Mouse (Mus musculus) NIH3T3 (cell line): ENCODE measurements around the gene Best3.
A peak's percentile ranks its signal among the peaks of the same experiment; 100 is the strongest.

ENCODE experiments used
- DNase-seq: peaks from one replicate; pipeline ENCODE4 v3.0.0-alpha.2; 2012; ENCODE audit warnings: low read depth

Gene Best3

DNA sequence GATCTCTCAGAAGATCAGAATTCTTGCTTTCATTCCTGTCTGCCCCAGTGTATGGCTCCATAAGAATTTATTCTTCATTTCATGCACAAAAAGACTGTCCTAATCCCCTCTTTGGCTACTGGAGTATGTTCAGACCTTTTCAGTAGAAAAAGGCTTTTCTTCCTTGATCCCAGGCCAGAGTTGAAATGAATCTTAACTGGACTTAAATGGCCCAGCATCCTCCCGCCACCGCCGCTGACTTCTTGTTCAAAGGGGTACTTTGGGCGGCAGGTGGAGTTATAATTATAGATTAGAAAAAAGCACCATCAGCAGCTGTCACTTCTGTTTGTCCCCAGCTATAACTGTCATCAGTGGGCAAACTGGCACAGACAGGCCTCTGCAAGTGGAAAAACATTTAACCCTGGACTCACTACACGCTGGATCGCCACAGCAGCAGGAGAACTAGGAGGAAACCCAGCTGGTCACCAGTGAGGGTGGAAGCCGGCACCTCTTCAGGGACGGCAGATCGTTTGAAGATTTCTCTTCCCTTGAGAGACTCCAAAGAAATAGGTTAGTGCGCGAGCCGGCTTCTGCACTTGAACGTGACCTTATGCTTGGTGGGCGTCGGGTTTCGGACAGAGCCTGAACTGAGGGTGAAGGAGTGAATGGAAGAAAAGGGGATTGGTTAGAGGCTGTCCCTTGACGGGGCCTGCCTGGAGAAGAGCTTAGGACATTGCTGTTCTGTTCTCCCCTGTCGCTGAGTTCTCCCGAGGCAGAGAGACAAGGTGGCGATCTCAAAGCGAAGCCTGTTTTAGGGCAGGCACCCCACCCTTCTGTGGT lies at the start of gene Best3:
Gene Best3 (plus strand): TSS at position 51 of the 819 bp plus-strand sequence.
- no peak for DNase-seq

DNA sequence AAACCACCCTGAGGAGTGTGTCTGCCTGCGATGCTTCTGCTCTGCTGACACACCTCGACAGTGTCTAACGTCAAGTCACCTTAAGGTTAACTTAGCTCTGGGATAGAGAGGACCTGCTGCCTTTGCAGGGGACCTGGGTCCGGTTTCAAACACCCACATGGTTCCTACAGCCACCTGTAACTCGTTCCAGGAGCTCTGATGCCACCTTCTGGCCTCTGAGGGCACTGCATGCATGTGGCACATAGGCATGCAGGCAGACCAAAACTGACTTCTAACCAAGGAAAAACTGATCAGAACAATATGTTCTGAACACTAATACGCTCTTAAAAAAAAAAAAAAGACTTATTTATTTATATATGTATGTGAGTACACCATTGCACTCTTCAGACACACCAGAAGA lies 43.1 kb upstream of the Best3 start:
- peak; percentile 48 for DNase-seq

DNA sequence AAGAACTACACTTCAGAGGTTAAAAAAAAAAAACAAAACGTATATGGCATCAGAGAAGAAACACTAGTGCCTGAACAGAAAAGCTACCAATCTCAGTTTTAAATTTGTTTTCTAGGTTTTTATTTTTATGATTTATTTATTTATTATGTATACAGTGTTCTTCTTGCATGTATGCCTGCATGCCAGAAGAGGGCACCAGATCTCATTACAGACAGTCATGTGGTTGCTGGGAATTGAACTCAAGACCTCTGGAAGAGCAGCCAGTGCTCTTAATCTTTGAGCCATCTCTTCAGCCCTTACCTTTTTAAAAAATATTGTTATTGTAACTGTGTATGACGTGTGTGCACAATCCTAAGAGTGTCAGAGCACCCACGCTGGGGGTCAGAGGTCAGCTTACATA lies 42.0 kb upstream of the Best3 start:
- DNase-seq: peak; percentile 35

DNA sequence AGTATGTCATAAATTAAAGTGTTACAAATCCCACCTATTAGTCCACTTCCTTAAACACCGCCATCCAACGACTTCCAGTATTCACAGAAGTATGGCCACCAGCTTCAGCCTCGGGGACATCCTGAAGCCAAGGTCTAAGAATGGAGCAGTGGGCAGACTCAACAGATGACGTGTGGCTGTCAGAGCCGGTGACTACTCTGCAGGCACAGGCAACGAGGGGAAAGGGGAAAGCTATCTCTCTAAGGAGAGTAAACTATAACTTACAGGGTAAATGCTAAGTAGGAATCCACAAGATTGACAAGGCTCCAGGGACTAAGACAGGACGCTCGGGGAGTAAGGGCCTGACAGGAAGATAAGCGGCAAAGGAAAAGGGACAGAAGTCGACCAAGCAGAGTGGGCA lies 41.2 kb upstream of the Best3 start:
- no peak for DNase-seq

DNA sequence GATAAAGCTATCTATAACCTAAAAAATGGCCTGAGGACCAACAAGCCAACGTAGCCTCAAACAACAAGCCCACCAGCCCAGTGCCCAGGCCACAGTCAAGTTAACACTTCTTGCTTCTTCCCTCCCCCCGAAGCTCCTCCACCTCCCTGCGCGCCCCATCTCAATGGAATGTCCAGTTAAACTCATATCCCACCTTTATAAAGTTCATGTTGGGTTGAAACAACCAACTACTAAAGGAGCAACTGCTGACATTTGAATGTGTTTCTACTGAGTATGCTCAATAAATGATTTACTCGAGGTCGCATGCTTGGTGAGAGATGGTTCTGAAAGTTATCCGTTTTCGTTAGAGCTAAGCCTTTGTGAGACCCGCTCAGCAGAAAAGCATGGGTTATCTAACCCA lies 37.7 kb upstream of the Best3 start:
- no peak for DNase-seq

DNA sequence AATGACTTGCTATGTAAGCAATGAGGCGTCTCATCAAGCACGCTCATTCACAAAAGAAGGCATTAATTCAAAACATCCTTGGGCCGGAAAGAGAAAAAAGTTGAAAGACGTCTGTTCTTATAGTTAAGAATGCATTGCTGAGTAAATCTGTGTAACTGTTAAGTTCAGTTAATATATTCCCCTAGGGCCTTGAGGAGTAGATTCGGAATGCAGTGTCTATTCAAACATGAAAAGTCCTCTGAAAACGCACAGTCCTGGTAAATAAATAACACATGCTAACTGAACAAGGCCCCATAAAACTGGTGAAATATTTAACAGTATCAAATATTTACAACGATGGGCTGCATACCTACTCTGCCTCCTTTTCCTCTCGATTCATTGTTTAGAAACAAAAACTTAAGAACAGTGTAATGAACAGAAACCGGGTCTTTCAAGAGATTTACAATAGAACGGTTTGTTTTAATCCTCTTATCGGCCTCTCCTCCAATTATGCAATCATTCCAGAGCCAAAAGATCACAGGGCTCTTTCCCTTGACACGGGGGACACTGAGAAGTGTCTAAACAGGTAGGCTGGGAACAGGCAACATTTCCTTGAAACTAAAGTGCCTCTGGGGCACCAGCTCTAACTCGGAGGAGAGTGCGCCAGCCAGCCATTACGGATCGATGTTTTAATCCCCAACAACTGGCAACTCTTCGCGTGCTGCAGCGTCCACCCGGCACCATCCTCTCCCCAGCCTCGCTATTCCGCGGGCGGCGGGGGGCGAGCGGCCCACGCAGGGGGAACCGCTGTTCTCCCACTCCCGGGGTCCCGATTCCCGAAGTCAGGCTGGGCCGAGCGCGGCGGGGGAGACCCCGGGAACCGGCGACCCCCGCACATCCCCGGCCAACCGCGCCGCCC lies 36.8 kb upstream of the Best3 start:
- peak; percentile 51 for DNase-seq

DNA sequence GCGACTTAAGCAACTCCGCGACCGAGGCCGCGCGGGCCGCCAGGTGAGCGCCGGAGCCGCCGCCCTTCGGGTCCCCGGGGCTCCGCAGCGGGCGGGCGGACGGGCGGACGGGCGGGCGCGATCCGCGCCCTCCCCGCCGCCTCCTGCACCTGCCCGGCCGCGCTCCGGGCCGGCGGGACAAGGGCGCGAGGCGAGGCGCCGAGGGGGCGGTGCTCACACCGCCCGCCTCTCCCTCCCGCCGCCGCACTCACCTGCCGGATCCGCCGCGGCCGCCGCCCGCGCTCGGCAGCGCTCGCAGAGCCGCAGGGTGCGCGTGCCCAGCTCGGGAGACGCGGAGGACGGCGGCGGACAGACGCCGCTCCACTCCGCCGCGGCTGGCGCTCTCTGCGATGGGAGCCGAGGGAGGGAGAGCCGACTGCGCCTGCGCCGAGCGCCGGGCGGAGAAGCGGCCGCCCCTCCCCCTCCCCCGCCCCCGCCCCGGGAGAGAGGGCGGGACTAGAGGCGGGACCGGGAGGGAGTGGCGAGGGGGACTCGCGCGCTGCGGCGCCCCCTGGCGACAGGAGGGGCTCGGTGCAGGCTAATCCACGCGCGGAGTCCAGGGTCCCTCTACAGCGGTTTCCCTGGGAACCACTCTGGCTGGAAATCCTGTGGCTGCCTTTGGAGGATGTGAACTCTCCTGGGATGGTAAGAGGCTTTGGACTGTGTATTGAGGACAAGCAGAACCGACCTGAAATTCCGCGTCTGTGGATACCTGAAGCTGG lies 35.9 kb upstream of the Best3 start, which contains the start of gene Rab3ip:
Gene Rab3ip (minus strand): TSS at position 761 of the 761 bp plus-strand sequence.
- peak; percentile 97 for DNase-seq

DNA sequence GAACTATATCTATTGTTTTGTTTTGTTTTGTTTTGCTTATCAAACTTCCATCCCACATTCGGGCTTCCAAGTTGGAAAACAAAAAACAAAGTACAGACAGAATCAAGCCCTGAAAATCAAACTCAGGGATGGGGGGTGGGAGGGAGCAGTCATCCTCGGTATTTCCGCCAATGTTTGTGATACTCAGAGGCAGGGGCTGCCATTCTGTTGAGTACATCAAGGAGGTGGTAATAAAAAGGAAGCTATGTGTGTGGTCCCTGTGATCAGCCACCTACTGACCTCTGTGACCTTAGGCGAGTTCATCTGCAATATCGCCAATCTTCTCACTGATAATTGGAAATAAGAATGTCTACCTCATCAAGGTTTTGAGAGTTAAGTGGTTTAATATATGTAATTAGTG lies 35.2 kb upstream of the Best3 start:
- DNase-seq: no peak

DNA sequence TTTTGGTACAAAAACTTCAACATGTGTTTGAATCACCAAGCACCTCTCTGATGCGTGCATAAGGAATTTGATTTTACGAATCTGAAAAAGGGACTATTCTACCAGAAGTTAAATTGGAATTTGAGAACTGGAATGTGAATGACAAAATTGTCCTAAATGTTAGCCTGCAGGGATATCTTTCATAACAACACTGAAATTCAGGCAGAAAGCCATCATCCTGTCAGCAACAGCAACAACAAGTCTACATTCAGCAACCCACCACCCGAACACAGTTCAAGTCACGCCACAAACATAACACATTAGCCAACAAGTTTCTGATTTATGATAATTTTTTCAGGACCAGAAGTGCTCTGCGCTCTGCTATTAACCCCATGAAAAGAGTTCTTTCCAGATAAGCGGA lies 30.9 kb upstream of the Best3 start:
- peak; percentile 90 for DNase-seq

DNA sequence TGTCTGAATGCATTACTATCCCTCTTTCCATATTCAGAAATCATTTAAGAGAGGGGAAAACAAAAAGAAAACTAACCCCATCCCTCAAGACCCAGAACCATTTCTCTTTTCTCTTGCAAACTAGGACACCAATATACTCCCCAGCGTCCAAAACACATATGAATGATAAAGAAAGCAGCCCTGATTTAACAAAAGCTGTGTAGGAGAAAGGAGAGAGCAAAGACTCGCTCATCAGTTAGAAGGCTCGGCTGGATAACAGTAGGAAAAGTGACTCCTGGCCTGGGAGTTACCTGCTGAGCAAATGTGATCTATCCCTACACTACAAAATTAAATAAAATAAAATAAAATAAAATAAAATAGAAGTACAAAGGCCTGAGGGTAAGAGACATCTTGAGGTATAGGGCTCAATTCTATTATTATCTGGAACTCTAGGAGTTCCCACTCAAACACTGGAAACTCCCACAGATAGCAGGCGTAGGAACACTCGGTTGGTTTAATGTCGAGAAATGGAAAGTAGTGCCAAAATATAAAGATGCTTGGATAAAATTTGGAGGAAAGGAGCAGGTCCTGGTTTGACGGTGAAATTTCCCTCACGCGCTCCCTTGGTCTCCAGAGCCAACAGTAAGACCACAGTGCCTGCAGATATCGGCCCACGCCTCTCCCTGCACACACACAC lies 29.5 kb upstream of the Best3 start:
- DNase-seq: no peak

DNA sequence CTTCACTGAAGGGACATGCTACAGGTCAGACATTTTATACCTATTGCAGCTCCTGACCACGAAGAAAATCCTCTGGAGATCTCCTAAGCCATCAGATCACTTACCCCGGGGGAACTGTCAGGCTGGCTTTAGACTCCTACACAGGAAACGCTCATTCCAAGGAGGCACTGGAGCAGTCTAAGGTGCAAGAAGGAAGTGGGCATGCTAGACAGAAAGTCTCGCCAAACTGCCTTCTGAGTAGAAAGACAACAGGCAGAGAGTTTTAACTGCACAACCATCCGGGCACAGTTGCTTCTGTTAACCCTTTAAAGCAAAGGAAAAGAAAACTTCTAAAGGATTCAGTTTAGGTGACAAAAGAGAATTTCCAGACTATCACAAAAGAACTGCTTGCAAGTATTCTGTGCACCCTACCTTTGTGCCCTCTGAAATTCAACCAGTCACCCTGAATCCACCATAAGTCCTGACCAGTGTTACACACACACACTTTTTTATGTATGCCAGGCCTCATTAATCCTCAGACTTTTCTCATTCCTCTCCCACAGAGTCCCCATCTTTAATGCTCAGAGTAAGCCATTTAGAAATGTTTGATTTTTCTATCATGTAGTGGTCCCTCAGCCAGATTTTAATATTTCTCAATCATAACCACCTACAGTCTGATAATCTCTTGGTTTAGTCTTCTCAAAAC lies 28.1 kb upstream of the Best3 start:
- DNase-seq: no peak

DNA sequence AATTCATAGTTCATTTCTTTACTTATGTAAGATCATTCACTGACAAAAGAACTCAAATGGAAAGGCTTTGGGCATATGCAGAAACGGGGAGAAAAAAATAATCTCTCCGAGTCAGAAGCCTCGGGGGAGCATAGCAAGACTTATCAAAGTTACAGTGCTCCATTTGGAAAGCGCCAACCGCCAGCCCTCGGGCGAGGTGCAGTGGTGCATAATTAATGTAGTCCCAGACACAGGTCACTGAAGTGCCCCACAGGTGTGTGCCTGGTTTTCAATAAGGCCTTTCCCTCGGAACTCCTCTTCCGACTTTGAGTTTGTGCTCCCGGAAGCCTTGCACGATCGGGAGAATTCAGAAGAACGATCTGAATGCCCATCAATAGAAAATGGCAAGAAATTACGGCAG lies 24.0 kb upstream of the Best3 start:
- DNase-seq: no peak

DNA sequence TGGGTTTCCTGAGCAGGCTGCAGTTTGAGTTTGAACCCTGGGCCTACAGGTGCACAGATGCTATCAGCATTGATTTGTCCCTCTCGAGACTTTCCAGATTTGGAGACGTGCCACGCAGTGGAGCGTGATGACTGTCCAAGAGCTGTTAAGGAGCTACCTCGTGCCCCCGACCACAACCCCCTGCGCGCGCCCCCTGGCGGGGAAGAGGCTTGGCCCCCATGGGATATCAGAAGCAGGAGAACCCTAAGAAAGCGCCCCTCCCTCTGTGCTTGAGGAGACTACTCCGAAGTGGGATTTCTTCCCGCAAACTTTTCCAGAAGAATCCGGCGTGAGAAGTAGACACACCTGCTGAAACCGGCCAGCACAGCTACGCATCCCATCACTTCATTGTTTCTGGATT lies 23.3 kb upstream of the Best3 start:
- no peak for DNase-seq

DNA sequence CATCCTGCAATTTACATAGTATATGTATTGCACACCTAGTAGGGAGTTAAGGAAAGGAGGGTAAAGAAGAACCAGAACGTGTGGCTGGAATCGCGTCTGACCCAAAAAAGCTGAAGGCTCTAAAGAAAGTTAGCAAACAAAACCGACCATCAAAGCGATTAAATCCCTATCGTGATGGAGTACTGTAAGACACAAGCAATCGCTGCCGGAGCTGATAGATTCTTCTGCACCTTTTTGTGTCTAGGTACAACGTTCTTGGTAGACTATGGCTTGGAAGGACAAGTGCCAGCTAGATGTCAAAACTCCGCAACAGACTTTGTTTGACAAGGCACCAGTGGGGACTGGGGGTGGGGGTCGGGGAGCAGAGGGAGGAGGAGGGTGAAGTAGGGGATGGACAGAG lies 22.0 kb upstream of the Best3 start:
- DNase-seq: no peak

DNA sequence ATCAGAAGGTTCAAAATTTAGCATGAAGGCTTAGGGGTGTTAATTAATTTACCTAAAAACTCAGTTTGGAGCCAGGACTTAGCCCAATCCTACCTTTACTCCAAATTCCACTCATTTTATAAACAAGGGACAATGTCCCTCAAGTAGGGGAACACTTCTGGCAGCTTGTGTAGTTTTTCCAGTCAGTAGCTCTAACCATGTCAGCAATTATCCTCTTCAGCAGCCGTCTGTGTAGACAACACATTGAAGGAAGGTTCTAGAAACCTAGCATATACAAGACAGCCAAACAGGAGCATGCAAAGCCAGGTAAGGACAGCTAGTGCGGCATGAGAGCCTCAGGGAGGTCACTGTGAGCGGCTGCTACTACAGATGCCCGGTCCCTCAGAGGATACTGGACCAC lies 21.5 kb upstream of the Best3 start:
- no peak for DNase-seq

DNA sequence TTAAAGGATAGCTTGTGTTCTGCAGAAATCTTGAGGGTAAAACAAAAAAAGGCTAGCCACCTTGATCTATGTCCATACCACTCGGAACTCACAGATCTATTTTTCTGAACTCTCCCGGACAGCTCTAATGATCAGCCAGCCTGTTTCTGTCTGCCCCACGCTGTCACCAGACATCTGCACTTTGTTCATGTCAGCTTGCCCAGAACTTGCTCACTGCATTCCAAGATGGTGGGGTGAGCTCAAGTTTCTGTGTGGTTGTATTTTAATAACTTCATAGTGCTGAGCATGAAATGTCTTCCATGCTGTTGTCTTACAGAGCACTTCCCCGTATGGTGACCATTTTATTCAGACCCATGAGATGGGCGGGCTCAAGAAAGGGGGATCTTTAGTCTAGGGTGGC lies 20.8 kb upstream of the Best3 start:
- DNase-seq: peak; percentile 83

DNA sequence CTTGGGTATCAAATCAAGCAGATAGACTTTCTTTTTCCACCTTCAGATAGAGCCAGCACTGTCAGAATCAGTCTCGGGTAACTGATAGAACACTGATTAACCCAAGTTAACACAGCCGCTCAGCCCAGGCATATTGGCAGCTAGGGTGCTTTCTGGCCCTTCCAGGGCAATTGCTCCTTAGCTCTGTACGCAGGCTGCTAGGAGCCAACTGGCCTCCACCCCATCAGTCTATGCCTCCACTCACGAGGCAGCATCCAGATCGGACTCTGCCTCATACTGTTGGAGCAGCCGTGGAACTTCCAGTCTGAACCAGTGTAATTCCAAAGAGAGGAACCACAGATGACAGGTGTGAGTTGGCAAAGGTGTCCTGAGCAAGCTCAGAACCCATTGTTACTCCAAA lies 20.0 kb upstream of the Best3 start:
- no peak for DNase-seq

DNA sequence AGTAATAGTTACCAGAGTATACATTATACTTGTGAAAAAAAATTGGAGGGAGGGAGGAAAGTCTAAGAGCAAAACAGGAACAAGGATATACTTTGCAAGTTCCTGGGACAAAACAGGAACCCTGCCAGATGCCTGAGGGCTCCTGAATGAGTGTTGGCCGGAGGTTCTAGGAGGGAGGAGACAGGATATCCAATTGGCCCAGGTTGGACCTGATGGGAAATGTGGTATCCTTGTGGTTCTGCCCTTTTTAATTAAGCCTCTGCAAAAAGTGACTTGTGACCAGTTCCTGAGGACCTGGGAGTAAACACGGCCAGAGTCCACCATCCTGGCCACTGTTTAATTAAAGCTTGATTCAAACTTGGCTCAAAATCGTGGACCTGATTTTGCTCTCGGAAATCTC lies 17.4 kb upstream of the Best3 start:
- DNase-seq: peak; percentile 56

DNA sequence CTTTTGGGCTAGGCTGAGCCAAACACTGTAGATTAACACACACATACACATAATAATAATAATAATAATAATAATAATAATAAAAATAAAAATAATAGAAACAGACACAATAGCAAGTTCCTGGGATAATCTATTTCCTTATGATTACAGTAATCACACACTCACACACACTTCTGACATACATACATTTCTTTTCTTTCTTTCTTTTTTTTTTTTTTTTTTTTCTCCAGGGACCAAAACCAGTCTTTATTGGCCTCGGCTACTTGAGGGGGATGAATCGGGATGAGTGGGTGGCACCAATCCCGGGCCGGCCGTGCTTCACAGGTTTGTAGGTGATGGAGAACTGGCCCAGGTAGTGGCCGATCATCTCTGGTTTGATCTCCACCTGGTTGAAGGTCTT lies 13.6 kb upstream of the Best3 start, which contains the start of gene Gm10271:
Gene Gm10271 (minus strand): TSS at position 101 of the 400 bp plus-strand sequence.
- no peak for DNase-seq

DNA sequence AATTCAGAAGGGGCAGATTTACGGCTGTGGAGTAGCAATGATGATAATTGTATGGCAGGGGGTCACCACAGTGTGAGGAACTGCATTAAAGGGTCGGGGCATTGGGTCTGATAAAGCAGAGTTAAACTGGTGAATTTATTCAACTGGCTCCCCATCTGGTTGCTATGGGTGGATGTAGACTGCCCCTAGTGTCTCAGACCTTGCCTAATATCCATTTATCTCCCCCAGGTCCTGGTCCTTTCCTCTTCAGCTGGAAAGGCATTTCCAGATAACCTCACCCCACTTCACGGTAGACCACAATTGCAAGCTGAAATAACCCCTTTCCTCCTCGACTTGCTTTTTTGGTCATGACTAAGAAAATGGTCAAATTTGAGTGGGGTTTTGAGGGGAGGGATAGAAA lies 8.7 kb upstream of the Best3 start:
- no peak for DNase-seq

DNA sequence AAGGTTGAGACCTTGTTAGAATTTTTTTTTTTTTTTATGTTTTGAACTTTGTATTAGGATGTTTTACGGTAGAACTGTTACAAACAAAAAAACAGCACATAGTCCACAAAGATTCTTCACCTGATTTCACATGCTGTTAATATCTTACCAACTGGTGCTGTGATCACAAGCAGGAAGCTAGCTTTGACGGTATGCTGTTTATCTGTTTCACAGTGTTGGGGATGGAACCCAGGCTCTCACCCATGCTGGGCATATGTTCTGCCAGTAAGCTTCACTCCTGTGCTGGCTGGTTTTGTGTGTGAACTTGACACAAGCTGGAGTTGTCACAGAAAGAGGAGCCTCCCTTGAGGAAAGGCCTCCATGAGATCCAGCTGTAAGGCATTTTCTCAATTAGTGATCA lies 8.3 kb upstream of the Best3 start:
- DNase-seq: no peak
